Mouse (Mus musculus) lung, postnatal 14 days (tissue): ENCODE measurements at regions not wholly inside any gene's neighbourhood (a gene's known extent, or its start where the extent isn't known, plus 50 kb on each side); places are given as distances from the start of the nearest gene placed in this dataset.

Experiments used
- DNase-seq: peaks from one replicate; pipeline ENCODE4 v3.0.0; 2021

DNA sequence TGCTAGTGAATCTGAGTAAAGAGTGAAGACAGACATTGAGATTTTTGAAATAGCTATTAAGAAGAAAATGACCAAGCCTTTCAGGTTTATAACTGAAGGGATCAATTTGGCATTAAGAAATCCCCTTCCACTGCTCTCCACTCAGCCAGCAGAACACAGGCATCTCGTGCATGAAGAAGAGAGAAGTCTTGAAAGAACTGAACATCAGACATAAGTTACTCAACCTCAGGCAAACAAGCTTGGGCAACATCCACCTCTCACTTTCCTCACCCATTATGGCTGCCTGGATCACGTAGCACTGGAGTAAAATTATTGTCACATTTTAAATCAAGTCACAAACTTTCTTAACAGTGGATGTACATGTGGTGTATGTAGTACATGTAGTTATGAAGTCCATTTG lies 115.6 kb upstream of the Otogl start:
- DNase-seq: no peak

DNA sequence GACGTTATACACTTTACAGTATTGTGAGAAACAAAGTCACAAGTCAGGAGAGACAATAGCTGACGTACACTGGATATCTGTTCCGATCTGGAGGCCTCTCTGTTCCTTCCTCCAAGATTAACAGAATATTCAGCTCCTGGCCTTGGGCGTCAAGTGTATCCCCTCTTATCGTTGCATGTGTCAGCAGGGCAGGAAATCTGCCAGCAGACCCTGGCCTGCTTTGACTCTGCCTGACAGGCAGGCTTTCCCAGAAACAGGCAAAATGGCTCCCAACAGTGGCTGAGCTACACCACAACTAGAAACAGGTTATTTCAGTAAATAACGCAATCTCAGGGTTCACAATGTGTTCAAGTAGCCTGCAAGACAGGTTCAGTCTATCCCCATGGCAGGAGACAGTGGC lies 112.3 kb upstream of the Otogl start:
- DNase-seq: no peak

DNA sequence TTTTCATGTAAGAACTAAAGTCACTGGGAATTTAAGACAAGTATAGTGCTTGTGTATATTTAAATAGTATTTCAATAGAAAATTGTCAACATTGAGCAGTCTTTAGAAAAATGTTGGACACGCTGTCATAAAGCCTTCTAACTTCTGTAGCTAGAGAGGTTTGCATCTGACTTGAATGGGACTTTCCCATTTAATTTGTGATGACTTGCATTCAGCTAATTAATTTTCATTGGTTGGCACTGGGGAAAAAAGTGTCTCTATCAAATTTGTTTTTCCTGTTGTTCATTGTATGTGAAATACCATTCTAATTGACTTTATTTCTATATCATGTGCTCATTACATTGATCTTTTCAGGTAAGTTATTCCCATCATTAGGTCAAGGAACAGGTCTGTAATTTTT lies 104.6 kb upstream of the Otogl start:
- no peak for DNase-seq

DNA sequence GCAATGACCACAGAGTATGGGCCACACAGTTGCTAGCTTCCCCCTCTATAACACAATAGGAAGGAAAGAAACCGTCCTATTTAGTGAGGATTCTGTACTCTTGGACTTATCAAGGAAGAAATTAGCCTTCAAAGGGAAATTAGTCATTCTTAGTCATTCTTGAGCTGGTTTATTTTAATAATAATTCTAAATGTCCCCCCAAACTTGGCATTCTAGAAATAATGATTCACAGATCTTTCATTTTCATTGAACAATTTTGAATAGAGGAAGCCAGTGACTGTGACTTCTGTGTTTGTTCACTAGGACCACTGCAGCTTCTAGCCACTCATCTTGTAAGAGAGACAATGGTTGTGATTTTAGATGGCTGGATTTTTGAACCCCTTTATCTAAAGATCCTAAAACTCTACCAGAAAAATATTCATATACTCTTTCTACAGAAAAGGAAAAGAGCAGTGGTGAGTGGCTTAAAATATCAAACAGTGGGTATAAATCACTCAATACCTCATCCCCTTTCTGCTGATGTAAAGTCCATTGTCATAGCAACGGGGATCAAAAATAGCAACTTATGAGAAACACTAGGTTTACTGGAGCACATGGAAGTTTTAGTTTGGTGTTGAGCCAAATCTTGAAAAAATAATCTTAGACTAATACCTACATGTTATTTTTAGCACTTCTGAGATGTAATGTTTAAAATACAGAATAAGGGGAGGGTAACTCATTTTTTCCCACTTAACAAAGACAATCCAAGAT lies 83.1 kb upstream of the Otogl start:
- DNase-seq: no peak

DNA sequence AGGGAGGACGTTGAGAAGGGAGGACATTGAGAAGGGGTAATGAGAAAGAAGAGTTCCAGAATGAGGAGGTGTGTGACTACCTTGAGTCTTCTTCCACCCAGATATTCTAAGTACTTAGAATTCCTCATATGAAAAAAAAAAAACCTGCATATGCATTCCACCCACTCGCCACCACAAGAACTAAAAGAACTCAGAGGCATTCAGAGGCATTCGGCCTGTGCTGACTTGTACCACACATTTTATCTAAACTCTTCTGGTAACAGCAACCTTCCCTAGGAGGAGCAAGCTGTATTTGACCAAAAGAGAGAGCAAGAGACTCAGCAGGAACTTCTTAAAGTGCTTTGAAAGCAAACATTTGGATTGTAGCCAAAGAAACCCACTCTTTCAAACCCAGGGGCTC lies 80.7 kb upstream of the Otogl start:
- no peak for DNase-seq

DNA sequence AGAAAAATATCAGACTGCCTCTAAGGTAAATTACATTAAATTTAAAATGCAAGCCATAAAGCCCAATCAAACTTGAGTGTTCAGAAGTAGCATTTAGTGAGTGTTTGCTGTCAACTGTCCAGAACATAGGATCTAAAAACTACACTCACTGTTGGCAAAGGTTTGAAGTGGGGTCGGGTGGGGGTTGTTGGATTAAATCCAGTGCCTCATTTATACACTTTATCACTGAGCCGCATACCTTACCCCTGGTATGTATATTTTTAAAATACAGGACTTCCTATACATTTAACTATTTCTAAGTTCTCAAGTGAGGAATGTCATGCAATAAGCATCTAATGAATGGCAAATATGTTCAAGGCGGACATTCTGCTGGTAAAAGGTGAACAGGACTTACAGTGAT lies 78.6 kb upstream of the Otogl start:
- DNase-seq: no peak

DNA sequence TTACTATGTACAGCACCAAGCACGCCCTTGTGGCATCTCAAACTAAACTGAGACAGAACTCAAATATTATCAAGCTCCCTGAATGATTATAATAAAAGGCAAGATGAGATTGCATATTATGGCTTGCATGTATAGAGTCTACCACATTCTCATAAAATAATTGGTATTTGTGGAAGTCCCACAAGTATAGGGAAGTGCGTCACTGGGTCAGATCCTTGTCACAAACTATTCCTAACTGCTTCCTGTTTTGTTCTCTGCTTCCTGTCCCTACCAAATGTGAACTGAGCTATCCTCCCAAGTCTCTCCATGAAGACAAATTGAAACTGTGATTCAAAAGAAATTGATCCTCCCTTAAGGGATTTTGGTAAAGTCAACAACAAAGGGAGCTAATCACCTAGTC lies 78.0 kb upstream of the Otogl start:
- no peak for DNase-seq

DNA sequence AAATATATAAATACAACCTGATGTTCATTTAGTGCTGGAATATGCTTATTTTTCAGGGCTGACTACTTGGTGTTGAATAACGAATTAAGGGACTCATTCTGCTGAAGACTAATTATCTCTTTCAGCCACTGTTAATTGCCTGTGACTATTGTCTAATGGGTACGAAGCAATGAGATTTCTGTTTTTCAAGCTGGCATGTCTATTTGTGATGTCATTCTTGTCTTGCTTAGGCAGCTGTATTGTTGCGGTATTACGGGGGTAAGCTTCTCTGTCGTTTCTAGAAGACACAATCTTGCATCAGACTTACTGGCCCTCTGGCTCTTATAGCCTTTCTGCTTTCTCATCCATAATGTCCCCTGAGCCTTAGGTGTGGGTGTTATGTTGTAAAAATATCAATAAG lies 70.7 kb upstream of the Otogl start:
- no peak for DNase-seq

DNA sequence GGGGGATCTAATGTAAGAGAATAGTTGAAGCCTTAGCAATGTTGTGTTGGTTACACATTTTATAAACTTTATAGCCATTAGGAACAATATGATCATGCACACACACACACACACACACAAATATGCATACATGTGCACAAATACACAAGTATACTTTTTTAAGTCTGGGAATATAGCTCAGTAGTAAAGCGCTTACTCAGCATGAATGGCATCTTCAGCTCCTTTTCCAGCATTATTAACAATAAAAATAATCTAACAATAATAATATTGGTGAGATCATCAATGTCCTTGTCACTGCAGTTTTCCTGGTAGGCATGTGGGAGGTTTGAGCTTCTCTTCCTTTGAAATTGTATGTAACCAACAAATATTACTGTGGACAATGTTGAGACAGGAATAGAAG lies 70.1 kb upstream of the Otogl start:
- no peak for DNase-seq

DNA sequence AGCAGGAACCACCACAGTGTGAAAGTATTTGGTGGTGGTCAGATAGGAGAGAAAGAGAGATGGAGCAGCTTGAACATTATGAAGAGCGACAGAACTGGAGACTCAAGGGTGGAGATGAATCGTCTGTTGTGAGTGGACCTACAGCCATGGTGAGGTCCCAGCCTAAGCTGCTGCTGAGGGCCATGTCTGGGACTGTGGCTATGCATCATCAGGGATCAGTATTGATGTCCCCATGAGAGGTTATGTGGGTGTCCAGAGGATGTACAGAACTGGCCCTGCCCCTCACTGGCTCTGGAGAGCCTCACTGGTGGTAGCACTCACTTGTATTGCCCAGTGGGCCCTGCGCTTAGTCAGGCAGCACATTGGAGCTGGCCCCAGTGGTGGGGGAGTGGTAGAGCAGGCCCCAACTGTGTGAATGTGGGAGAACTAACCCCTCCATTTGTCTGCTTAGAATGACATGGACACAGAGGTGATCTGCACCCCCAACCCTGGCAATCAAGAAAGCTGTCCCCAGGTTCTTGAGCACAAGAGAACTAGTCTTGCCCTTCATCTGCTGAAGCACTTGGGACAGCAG lies 64.5 kb upstream of the Otogl start:
- no peak for DNase-seq

DNA sequence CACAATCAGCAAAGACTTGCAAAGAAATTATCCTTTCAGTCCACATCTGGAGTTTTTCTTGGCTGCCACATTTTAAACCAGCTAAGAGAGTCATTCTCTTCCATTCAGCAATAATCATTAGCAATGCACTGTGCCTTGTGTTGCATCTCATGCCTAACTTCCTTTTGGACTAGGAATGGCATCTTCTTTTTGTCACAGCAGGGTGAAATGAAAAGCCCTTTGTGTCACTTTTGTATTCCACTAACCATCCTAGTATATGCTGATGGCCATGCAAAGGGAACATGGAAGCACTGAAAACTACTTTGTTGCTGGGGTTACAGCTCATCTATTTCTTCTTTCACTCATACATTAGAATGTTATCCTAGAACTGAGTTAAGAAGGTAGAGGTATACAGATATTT lies 59.8 kb upstream of the Otogl start:
- no peak for DNase-seq

DNA sequence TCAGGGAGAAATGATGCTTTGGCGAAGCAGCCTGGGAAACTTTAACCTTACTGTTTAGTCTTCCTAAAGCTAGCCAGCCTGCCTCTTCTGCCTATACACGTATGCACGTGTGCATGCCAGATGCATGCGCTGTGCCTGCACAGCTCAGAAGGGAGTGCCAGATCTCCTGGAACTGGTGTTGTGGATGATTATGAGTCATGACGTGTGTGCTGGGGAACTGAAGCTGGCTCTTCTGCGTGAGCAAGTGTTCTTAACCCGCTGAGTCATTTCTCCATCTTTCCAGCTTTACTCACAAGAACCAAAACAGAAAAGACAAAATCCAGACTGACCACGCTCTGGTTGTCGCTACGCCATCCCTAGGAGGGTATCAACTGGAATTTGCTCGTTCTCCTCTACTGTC lies 55.1 kb upstream of the Otogl start:
- DNase-seq: no peak

DNA sequence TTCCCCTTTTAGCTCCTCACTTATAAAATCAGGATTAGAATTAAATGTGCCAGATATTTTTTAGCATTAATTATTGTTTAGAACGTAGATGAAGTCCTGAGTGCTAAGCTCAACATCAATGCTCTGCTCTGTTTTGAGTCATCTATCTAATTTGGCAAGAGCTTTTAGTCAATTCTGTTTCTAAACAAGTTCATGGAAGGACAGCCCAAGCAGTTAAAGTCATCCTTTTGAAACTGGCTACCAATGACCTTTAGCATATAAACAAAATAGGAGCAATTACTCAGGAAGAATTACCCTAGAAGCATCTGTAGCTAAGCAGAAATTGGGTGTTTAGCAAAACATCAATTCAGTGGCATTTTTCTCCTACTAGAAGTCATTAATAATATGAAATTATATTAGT lies 52.1 kb upstream of the Otogl start:
- DNase-seq: no peak

DNA sequence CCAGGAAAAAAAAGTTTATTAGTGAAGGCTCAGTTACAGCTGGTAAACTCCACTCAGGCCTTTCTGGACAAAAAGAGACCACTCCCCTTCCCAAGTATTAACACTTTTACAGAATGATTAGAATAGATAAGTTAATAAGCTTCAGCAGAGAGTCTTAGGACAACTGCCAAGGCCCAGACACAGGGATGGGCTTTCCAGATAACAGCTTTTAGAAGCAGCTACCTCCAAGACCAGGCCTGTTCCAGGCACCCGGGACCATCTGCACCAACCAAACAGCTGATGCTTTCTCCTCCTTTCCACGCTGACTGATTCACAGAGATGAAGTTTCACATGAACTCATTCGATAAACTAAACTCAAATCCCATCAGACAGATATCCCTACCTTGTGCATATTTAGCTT lies 50.2 kb upstream of the Otogl start:
- no peak for DNase-seq
